Mouse (Mus musculus) heart, embryonic 11.5 days (tissue): ENCODE measurements at regions not wholly inside any gene's neighbourhood (a gene's known extent, or its start where the extent isn't known, plus 50 kb on each side); places are given as distances from the start of the nearest gene placed in this dataset.
"Not testable (repeated sequence)": the region's sequence is repeated elsewhere in the genome, so short reads cannot be mapped to it uniquely, and the experiment has no call there.

Experiments
- ATAC-seq: fragments of 200-750 bp; cut with Nextera tagmentation; replicated peaks from 2 replicates; pipeline ENCODE4 v1.8.0; 2017; ENCODE audit warnings: moderate library complexity; ENCODE audit not compliant: insufficient number of reproducible peaks, low FRiP score, low TSS enrichment
- H3K27ac ChIP-seq: fragments of 300-500 bp; sonication (generic); 2 replicates; pipeline ENCODE4 v1.5.1; 2014; ENCODE audit warnings: mild to moderate bottlenecking, low read depth, low read length
- H3K27me3 ChIP-seq: fragments of 300-500 bp; sonication (generic); 2 replicates; pipeline ENCODE4 v1.6.1; 2014; ENCODE audit warnings: mild to moderate bottlenecking, low read length, mixed read lengths; ENCODE audit not compliant: control insufficient read depth, insufficient read depth
- H3K36me3 ChIP-seq: fragments of 300-500 bp; sonication (generic); 2 replicates; pipeline ENCODE4 v1.6.1; 2014; ENCODE audit warnings: mild to moderate bottlenecking, low read length, moderate library complexity, mixed read lengths; ENCODE audit not compliant: control insufficient read depth, insufficient read depth
- H3K4me1 ChIP-seq: fragments of 300-500 bp; sonication (generic); 2 replicates; pipeline ENCODE4 v1.6.1; 2014; ENCODE audit warnings: low read length; ENCODE audit not compliant: control insufficient read depth, insufficient read depth
- H3K4me2 ChIP-seq: fragments of 300-500 bp; sonication (generic); 2 replicates; pipeline ENCODE4 v1.6.1; 2014; ENCODE audit warnings: mild to moderate bottlenecking, moderate library complexity
- H3K4me3 ChIP-seq: fragments of 300-500 bp; sonication (generic); 2 replicates; pipeline ENCODE4 v1.5.1; 2014; ENCODE audit warnings: low read depth, low read length
- H3K9ac ChIP-seq: fragments of 300-500 bp; sonication (generic); 2 replicates; pipeline ENCODE4 v1.6.1; 2014; ENCODE audit warnings: mild to moderate bottlenecking, low read depth, low read length, moderate library complexity
- H3K9me3 ChIP-seq: fragments of 300-500 bp; sonication (generic); replicated peaks from 2 replicates; pipeline ENCODE4 v1.6.1; 2016; ENCODE audit warnings: low read length; ENCODE audit not compliant: control insufficient read depth
- WGBS: fragments of 180-500 bp; shearing (Covaris S2); extraction: QIAGEN DNeasy Blood & Tissue Kit; methylation state at CpG from one replicate; pipeline ENCODE4 v1.1.7; 2014; ENCODE audit not compliant: insufficient replicate concordance; 5-methylcytosine and 5-hydroxymethylcytosine counted together

- Histone ChIP-seq H3K4me1 (peaks cover 33% of the 10 kb centered on the region), H3K9me3 (no peaks in the 10 kb centered on the region), H3K36me3 (no peaks in the 10 kb centered on the region), H3K27me3 (peaks cover 10% of the 10 kb centered on the region; the same call in 1 of the 2 replicates), H3K4me3 (no peak overlapping the region), H3K9ac (no peak overlapping the region), H3K27ac (no peak overlapping the region), H3K4me2 (no peak overlapping the region)
- 28% methylated on average over 15 of the region's 15 CpGs for WGBS
- ATAC-seq = no peak
Measured at GRCm38 (mm10) chr16:30190935-30191514, 76.3 kb downstream of the Cpn2 start.

DNA sequence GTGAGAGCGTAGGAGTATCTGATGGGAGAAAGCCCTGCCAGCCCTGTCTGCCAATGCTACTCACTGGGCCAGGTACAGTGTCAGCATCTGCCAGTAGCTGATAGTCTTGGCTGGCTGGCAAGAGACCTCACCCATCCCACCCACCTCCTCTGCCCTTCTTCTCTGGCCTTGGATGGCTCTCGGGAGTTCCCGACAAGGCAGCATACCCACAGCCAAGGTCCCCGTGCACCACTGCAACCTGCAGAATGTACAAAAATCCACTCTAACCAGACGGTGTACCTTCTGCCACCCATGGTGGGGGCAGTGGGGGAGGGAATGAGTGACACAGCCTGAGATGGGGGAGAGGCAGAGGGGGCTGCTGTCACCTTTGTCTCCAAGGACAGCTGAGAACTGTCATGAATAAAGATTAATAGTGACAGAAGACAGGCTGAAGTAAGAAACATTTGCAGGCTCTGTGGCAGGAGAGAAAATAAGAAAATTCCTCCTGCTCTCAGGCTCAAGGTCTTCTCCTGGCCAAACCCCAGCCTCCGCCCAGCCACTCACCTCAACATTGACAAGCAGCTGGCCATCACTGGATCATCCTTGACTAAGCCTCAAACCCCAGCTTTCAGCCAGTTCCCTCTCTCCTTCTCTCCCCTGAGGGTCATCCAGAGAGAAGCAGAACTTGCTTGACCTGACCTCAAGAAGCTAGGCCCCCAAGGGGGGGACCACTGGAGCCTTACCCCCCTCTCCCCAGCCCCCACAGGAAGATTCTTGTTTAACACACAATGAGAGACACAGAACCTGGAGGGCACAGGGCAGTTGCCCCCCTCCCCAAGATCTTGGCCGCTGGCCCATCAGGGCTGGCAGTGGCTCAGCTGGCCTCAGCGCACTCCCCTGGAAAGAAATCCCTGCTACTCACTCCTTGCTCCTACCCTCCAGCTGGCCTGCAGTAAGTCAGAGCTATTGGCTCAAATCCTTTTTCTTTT, 73.7 kb downstream of the Cpn2 start:
- 48% methylated on average over 8 of the region's 8 CpGs for WGBS
- Histone ChIP-seq H3K4me2 (no peak overlapping the region), H3K9me3 (no peaks in the 10 kb centered on the region), H3K4me3 (no peak overlapping the region), H3K27me3 (peaks cover 10% of the 10 kb centered on the region; the same call in 1 of the 2 replicates), H3K36me3 (no peaks in the 10 kb centered on the region), H3K4me1 (peaks cover 13% of the 10 kb centered on the region), H3K27ac (no peak overlapping the region), H3K9ac (no peak overlapping the region)
- ATAC-seq = no peak

- Histone ChIP-seq H3K27me3 (peaks cover 5% of the 10 kb centered on the region; the same call in 1 of the 2 replicates), H3K4me3 (no peak overlapping the region), H3K9me3 (no peaks in the 10 kb centered on the region; the same call in 1 of the 2 replicates), H3K27ac (no peak overlapping the region), H3K4me2 (no peak overlapping the region), H3K4me1 (peaks cover 13% of the 10 kb centered on the region), H3K36me3 (no peaks in the 10 kb centered on the region), H3K9ac (no peak overlapping the region)
- ATAC-seq = no peak
- WGBS = 72% methylated on average over 7 of the region's 7 CpGs
Measured at GRCm38 (mm10) chr16:30194836-30195235, 72.5 kb downstream of the Cpn2 start.

DNA sequence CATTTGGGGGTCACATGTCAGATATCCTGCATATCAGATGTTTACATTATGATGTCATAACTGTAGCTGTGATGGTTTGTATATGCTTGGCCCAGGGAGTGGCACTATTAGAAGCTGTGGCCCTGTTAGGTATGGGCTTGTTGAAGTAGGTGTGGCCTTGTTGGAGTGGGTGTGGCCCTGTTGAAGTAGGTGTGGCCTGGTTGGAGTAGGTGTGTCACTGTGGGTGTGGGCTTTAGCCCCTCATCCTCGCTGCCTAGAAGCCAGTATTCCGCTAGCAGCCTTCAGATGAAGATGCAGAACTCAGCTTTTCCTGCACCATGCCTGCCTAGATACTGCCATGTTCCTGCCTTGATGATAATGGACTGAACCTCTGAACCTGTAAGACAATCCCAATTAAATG, 71.4 kb downstream of the Cpn2 start:
- WGBS = 86% methylated on average over 2 of the region's 2 CpGs
- ATAC-seq, H3K36me3 ChIP-seq, H3K4me2 ChIP-seq, H3K9me3 ChIP-seq, H3K9ac ChIP-seq, H3K27me3 ChIP-seq, H3K4me3 ChIP-seq, H3K27ac ChIP-seq: not testable (repeated sequence)
- H3K4me1 ChIP-seq = peaks cover 12% of the 10 kb centered on the region

- no peak for ATAC-seq
- Histone ChIP-seq H3K27me3 (peaks cover 2% of the 10 kb centered on the region; the same call in 1 of the 2 replicates), H3K4me1 (peaks cover 7% of the 10 kb centered on the region), H3K27ac (no peak overlapping the region), H3K4me3 (no peak overlapping the region), H3K36me3 (no peaks in the 10 kb centered on the region), H3K9me3 (no peaks in the 10 kb centered on the region; the same call in 1 of the 2 replicates), H3K4me2 (no peak overlapping the region), H3K9ac (no peak overlapping the region)
- 65% methylated on average over 3 of the region's 3 CpGs for WGBS
Measured at GRCm38 (mm10) chr16:30197351-30197750, 69.9 kb downstream of the Cpn2 start.

GRCm38 (mm10) chr16:30199836-30200235, 67.5 kb downstream of the Cpn2 start:
- no peaks in the 10 kb centered on the region for H3K4me1 ChIP-seq
- H3K4me3 ChIP-seq = no peak overlapping the region
- ATAC-seq = no peak
- no peak overlapping the region for H3K4me2 ChIP-seq
- no peaks in the 10 kb centered on the region; the same call in 1 of the 2 replicates for H3K9me3 ChIP-seq
- no peak overlapping the region for H3K27ac ChIP-seq
- no peaks in the 10 kb centered on the region for H3K36me3 ChIP-seq
- WGBS = 65% methylated on average over 4 of the region's 4 CpGs
- no peak overlapping the region for H3K9ac ChIP-seq
- no peaks in the 10 kb centered on the region for H3K27me3 ChIP-seq

DNA sequence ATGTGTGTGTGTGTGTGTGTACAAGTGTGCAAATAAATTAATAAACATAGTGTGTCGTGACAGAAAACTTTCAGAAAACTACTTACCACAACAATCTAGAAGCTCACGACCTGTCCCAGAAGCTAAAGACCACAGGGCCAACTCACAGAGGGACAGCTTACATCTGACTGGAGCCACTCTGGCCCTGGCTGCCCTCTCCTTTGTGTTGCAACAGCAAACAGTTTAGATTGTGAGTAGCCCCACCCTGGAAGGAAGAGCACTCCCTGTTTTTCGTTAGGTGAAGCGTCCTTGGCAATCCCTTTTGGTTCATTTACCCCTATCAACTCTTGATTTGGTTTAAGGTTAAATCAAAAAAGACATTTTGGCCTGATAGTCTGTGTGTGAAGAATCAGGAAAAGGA, 63.2 kb downstream of the Cpn2 start:
- no peak for ATAC-seq
- peaks cover 4% of the 10 kb centered on the region; the same call in 1 of the 2 replicates for H3K27me3 ChIP-seq
- H3K4me1 ChIP-seq = no peaks in the 10 kb centered on the region
- no peak overlapping the region for H3K4me3 ChIP-seq
- H3K27ac ChIP-seq = no peak overlapping the region
- 59% methylated on average over 4 of the region's 4 CpGs for WGBS
- no peak overlapping the region for H3K4me2 ChIP-seq
- no peaks in the 10 kb centered on the region; the same call in 1 of the 2 replicates for H3K9me3 ChIP-seq
- no peaks in the 10 kb centered on the region for H3K36me3 ChIP-seq
- H3K9ac ChIP-seq = no peak overlapping the region

GRCm38 (mm10) chr16:30205314-30205815, 61.9 kb downstream of the Cpn2 start:
- no peak overlapping the region for H3K9ac ChIP-seq
- H3K9me3 ChIP-seq = no peaks in the 10 kb centered on the region
- H3K27me3 ChIP-seq = peaks cover 4% of the 10 kb centered on the region; the same call in 1 of the 2 replicates
- 26% methylated on average over 8 of the region's 8 CpGs for WGBS
- H3K4me2 ChIP-seq = no peak overlapping the region
- no peaks in the 10 kb centered on the region for H3K4me1 ChIP-seq
- H3K36me3 ChIP-seq = no peaks in the 10 kb centered on the region
- ATAC-seq = no peak
- no peak overlapping the region for H3K27ac ChIP-seq
- no peak overlapping the region for H3K4me3 ChIP-seq
